Mouse (Mus musculus) left cerebral cortex, adult 18-20 months (tissue): ENCODE measurements around the gene Slc9a9. TPM values are rescaled to one million over a fixed set of nuclear protein-coding genes. Genes with fewer than 3 reads are reported as not detected.
"Not testable (repeated sequence)": the region's sequence is repeated elsewhere in the genome, so short reads cannot be mapped to it uniquely, and the experiment has no call there.

Experiments
- DNase-seq, 2 experiments: peaks; one replicate each; pipeline ENCODE4 v3.0.0; 2021 to 2022; ENCODE audit warnings: low spot score in 2 of 2, mixed read lengths in 1 of 2
- long read RNA-seq, 2 experiments: library from polyadenylated mRNA; stranded (forward); transcript quantifications; one replicate each; pipeline ENCODE4 v2.0.0; 2021
- total RNA-seq, 2 experiments: library from RNA; stranded (reverse); gene quantifications; 2 replicates each; pipeline ENCODE4 v1.2.3; 2021

Slc9a9 gene
- 10 to 100 TPM; 20.7 to 27.4 TPM for total RNA-seq
- long read RNA-seq, experiment 1, transcript Slc9a9-201 (16 exons, 3,468 nt), result major isoform, 13 of 19 reads
- long read RNA-seq, experiment 1, partial matches to known transcripts, result 2 of 19 reads
- long read RNA-seq, experiment 1, other reads (novel, unspliced or antisense), result 4 of 19 reads
- long read RNA-seq, experiment 2, transcript Slc9a9-201 (16 exons, 3,468 nt), result major isoform, 8 of 9 reads
- long read RNA-seq, experiment 2, partial matches to known transcripts, result 1 of 9 reads
- long read RNA-seq, experiment 2, other reads (novel, unspliced or antisense), result 0 of 9 reads

GRCm38 (mm10) chr9:94669791-94670577, at the start of gene Slc9a9:
TSS of gene Slc9a9 (plus strand) at chr9:94669909.
- DNase-seq, result peak; percentile 49 to 64

- DNase-seq, result no peak
Measured at GRCm38 (mm10) chr9:94620342-94620741, 49.4 kb upstream of the Slc9a9 start.

- no peak for DNase-seq
Measured at GRCm38 (mm10) chr9:94620846-94621245, 48.9 kb upstream of the Slc9a9 start.

GRCm38 (mm10) chr9:94621902-94622301, 47.8 kb upstream of the Slc9a9 start:
- no peak for DNase-seq

- no peak for DNase-seq
Measured at GRCm38 (mm10) chr9:94626737-94627136, 43.0 kb upstream of the Slc9a9 start.

- no peak for DNase-seq
Measured at GRCm38 (mm10) chr9:94628948-94629347, 40.8 kb upstream of the Slc9a9 start.

- DNase-seq, result not testable (repeated sequence)
Measured at GRCm38 (mm10) chr9:94634275-94634674, 35.4 kb upstream of the Slc9a9 start.

GRCm38 (mm10) chr9:94645631-94646030, 24.1 kb upstream of the Slc9a9 start:
- no peak for DNase-seq

GRCm38 (mm10) chr9:94647425-94647824, 22.3 kb upstream of the Slc9a9 start:
- DNase-seq, result no peak

- DNase-seq, result peak; percentile 19 to 57
Measured at GRCm38 (mm10) chr9:94649991-94650390, 19.7 kb upstream of the Slc9a9 start.

- DNase-seq, result no peak
Measured at GRCm38 (mm10) chr9:94653198-94653597, 16.5 kb upstream of the Slc9a9 start.

GRCm38 (mm10) chr9:94653827-94654226, 15.9 kb upstream of the Slc9a9 start:
- no peak for DNase-seq

GRCm38 (mm10) chr9:94656265-94656664, 13.4 kb upstream of the Slc9a9 start:
- DNase-seq, result no peak

- no peak for DNase-seq
Measured at GRCm38 (mm10) chr9:94659401-94660152, 10.1 kb upstream of the Slc9a9 start.

GRCm38 (mm10) chr9:94661768-94662167, 7.9 kb upstream of the Slc9a9 start:
- no peak for DNase-seq

GRCm38 (mm10) chr9:94665248-94665647, 4.5 kb upstream of the Slc9a9 start:
- DNase-seq, result no peak

- DNase-seq, result peak; percentile 69 to 73
Measured at GRCm38 (mm10) chr9:94668589-94668988, 1.1 kb upstream of the Slc9a9 start.

- DNase-seq, result no peak
Measured at GRCm38 (mm10) chr9:94670704-94671103, 995 bp downstream of the Slc9a9 start.

GRCm38 (mm10) chr9:94674704-94675103, 5.0 kb downstream of the Slc9a9 start:
- no peak for DNase-seq

GRCm38 (mm10) chr9:94678021-94678655, 8.4 kb downstream of the Slc9a9 start:
- no peak for DNase-seq

GRCm38 (mm10) chr9:94680468-94681094, 10.9 kb downstream of the Slc9a9 start:
- no peak for DNase-seq
